Mouse (Mus musculus): Measurements from ENCODE around the gene Gm36864.

Gene Gm36864

DNA sequence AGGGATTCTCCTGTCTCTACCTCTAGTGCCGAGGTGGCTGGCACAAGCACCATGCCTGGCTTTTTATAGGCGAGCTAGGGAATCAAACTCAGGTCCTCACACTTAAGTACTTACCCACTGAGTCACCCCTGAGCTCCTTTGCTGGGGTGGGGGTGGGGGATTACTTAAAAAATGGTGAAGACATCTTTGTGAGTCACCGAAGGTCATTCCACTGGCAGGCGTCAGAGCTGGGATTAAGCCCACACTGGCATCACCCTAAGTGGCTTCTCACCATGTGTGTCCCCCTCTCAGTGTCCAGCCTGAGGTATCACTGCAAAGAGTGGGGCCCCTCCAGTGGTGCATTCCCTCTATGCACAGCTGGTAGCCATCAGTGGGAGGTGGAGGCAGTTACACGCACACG is 24.4 kb downstream of the Gm36864 start:
- no peak for DNase-seq

DNA sequence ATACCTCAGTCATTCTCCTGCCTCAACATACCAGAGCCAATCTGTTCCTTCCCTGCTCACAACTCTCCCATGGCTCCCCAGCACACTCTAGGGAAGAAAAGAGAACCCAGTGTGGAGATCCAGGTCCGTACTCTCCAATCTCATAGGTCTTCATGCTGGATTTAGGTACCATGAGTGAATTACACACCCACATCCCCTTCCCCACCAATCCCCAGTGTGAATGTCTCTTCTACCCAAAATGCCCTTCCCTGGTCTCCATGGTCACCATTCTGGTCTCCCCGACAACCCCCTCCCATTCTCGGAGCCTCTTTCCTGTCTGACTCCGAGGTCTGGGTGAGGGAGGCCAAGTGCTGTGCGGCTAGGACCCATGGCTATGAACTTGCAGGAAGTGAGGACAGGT is 25.2 kb downstream of the Gm36864 start, which contains the start of gene Gm15517:
Gm15517 (plus strand) TSS at position 301 of the 400 bp plus-strand sequence.
- DNase-seq: no peak

DNA sequence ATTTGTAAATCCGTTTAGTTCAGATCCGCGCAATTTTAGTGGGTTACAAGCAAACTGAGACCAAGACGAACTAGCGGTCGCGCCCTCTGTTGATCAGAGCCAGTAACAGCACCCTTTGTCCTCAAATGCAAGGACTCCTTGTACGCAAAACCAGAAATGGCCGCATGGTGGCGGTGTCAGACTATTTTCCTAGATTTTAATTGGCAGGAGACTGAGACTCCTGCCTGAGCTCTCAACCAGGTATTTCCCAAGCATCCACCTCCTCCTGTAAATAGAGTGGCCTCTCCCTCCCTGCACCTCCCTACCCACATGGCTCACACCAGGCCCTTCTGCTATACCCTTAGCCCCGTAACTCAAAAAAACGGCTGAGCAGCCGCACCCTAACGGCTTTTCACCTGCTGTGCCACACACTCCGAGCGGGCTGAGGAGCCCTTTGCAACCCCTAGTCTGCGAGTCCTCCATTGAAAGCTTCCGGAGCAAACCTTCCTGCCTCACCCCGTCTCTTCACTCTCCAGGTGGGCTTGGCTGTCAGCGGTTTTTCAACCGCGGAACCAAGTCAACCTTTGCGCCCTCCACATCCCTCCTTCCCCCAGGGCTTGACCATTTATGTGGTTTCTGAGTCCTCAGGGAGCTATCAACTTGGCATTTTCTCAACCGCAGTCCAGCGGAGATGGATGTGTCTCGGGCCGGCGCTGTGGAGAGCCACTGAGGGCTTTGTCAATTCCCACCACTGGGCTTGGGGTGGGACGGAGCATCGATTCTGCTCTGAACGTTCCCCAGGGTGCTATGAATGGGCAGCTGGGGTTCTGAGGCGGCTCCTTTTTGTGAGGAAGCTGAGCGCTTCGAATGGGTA is 27.0 kb downstream of the Gm36864 start:
- DNase-seq: peak; percentile 92

DNA sequence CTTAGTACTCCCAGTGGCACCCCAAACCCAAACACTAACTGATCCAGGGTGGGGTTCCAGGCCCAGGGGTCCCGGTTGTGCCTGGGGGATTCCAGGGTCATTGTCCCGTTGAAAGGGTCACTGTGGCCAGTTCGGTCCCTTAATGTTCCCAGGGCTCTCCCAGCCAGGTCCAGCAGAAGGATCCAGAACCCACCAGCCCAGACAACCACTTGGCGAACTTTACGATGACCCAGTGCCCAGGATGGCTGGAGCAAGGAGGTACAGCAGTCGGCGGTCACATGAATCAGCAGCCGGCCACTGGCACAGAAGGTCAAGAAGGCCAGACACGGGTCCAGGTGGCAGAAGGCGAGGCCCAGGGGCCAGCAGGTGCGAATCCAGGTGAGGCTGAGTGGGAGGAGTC is 32.1 kb downstream of the Gm36864 start:
- DNase-seq: no peak

DNA sequence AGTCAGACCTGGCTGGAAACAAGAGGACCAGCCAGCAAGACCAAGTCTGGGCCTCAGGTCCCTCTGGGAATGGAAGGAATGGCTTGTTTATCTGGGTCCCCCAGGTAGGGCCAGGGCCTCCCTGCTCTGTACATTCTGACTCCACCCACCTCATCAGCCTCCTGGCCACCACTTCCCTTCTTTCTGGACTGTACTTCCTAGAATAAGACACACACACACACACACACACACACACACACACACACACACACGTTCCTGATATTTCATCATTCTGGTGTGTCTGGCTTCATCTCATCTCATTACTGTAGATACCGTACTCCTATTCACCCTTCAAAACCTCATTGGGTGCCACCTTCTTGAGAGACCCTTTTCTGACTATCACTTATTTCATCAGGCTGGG is 33.4 kb downstream of the Gm36864 start:
- no peak for DNase-seq

DNA sequence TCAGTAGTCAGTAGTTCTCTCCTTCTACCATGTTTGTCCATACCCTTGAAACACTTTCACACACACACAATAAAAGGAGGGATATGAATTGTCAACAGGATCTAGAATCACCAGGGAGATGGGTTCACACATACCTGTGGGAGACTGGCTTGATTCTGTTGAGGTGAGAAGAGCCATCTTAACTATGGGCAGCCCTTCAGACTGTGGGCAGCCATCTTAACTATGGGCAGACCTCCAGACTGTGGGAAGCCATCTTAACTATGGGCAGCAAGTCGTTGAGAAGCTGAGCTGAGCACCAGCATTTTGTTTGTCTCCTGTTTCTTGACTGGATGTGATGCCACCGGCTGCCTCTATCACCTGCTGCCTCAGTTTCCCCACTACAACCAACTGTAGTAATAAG is 35.3 kb downstream of the Gm36864 start:
- DNase-seq: no peak

DNA sequence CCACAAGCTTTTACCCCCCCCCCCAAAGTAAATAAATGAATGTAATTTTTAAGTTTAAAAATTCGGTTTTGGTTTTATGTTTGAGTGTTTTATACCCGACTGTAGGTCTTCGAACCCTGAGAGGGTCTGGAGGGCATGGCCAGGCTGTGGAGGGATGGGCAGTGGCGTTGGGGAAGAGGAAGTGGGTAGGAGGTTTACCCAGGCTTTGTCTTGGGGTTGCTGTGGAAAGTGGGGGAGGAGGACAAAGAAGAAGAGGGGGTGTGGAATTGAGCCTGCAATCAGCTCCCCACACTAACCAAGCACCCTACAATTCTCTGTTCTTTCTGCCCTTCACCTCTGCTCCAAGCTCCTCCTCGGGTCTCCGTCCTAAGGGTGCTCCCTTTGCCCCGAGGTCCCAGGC is 36.6 kb downstream of the Gm36864 start:
- DNase-seq: no peak

DNA sequence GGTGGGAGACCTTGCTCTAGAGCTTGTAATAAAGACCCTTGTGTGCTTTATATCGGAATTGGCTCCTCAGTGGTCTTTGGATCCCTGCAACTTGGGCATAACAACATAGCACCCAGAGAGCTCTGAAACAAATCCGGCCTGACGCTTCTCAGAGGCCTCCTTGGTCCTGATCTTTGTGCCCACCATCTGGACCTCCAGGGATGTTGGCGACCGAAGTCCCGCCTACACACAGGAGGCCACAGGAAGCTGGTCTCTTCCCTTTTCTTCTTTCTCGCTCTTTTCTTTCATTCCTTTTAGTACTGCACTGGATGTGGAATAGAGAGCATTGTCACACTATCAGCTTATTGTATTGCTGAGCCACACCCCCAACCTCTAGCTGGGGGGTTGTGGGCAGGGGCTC is 37.5 kb downstream of the Gm36864 start:
- DNase-seq: no peak

DNA sequence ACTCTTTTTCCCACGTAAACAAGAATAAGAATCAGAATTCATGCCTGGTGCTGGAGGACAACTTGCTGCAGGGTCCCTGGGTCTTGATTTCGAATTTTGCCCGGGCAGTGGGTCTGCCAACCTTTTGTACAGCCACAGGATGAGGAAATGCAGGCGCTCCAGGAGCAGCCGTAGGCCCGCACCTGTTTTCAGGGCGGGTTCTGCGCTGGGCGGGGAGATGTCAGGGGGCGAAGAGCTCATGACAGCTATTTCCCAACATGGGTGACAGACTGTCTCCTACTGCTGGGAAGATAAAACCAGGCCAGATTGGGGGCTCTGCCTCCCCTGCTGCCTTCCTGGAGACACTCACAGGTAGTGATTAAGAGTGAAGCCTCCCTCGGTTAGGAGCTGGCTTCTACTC is 38.1 kb downstream of the Gm36864 start:
- DNase-seq: no peak

DNA sequence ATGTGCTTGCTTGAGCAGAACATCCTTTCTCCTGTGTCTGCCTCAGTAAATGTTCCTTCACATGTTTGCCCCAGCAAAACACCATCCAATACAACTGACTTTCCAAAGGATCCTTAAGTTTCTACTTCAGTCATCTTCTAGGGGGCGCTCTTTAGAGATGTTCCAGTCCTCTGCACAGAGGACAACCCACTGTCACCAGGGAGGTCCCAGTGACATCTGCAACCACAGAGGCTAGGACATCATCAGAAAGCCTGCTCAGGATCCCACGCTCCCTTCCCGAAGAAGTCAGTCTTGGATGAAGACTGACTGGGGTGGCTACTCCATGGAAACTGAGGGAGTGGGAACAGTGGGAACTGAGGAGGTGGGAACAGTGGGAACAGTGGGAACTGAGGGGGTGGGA is 39.6 kb downstream of the Gm36864 start:
- no peak for DNase-seq

DNA sequence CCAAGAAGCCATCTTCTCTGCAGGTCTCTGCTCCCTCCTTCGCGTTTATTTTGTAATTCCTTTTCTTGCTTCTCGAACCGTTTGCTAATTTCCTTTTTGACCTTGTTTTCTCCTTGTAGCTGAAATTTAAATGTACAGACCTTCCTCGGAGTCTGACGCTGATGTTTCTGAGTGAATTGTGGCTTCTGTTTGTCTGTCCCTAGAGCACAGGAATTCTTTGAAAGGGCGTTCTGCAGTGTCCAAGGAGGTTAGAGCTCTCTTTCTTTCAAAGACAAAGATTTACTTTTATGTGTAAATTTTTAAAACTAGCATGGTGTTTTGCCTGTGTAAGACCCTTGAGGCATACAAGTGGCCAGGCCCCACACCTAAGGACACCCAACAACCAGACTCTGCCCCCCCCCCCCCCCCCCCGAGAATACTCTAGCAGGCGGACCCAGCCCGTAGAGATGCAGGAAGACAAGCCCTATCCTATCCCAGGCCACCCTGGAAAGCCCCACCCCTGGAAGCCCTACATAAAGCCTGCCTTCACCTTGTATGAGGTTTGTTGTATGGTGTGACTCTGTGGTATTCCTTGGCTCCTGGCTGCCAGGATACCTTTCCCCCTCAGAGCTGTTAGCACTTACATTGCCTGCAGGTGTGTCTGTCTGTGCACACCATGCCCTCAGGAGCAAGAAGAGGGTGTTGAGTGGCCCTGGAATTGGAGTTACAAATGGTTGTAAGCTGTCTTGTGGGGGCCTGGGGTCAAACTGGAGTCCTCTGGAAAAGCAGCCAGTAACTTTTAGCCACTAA is 40.7 kb downstream of the Gm36864 start:
- no peak for DNase-seq

DNA sequence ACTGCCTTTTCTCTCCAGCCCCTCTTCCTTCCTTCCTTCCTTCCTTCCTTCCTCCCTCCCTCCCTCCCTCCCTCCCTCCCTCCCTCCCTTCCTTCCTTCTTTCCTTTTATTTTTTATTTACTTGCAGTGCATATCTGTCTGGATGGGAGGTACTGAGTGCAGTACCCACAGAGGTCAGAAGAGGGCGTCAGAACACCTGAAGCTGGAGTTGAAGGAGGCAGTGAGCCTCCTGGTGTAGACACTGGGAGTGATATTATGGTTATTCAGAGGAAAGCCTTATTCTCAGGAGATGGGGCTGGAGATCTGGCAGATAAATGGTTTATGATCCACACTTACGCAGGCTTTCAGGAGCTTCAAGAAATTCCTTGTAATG is 41.3 kb downstream of the Gm36864 start:
- peak; percentile 65 for DNase-seq

DNA sequence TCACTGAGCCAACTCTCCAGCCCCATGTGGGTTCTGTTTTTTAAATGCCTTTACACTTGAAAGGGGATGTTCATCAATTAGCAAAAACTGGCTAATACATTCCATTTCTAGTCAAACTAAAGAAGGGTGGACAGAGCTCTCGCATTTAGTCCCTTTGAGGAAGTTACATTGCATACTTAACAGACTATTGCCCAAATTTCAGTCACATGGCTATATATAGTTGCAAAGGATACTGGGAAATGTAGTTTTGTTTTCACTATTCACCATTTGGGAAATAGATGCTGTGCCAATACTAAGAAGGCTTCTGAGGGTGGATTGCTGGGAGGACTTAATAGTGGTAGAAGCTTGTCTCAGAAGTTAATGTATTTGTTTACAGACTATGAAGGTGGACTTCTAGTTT is 45.0 kb downstream of the Gm36864 start:
- no peak for DNase-seq

DNA sequence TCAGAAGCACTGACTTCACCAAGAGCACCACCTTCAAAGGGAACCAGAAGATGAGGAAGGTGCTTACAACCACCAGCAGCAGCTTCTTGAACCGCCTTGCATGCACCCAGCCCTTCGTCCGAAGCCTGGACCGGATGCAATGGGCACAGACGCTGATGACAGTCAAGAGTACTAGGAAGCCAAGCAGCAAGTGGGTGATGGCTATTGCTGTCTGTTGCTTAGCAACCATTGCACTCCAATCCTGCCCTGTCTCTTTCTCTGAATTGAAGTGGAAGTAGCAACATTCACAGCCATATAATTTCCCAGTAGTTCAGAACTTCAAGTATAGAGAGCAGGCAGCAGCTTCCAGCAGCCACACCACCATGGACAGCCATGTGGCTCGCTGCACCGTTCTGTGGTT is 45.6 kb downstream of the Gm36864 start:
- DNase-seq: no peak

DNA sequence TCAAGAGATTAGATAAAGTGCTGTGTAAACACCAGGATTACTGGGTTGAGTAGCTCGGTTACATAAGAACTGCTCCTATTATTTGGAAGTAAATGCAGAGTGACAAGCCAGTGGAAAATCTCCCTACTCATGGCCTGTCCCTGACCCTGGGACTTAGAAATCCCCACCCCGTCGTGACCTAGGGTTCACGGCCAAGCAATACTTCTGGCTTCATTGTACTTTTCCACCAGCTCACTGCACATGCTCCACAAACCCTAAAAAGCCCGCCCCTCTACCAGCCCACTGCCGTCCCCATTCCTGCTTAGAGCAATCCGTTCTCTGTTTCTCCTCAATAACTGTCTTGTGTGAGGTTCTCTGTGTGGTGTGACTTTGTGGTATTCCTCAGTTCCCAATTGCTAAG is 51.8 kb downstream of the Gm36864 start:
- no peak for DNase-seq

DNA sequence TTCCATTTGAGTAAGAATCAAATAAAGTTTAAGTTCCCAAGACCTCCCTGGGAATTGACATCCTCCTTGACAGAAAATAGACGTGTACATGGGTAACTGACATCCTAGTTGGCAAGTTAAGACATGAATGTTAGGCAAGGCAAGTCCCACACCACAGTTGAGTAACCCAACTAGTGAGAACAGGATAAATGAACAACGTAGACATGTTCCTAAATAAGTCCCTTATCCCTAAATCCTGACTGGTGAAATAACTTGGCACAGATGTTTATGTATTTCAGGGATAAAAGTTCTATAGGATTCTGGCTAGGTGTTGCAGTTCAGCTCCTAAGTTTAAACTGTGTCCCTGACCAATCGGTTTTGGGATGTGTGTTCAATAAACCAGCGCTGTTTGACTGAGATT is 55.0 kb downstream of the Gm36864 start:
- DNase-seq: no peak

DNA sequence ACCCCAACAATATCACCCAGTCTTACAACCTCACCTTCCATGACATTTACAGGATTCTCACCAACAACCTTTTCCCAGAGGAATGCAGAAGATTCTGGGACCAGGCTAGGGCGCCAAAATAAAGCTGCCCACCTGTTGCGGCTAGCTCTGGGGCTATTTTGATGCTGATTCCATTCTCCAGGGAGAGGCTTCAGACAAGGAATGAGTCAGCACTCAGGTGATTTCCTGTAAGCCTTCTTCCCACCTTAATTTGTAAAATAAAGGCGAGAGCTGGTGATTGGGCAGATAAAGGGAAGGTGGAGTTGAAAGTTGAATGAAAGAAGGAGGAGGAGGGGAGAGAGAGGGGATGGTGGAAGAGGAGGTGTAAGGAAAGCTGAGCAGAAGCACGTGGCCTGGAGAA is 55.4 kb downstream of the Gm36864 start:
- no peak for DNase-seq
